Mouse (Mus musculus) thymus, adult 2 months (tissue): ENCODE measurements around the gene Ptov1.

Source experiments
- CTCF ChIP-seq: fragments of 200-500 bp; IDR thresholded peaks from 2 replicates; pipeline ENCODE4 v1.5.1; 2012; ENCODE audit warnings: mild to moderate bottlenecking, control low read depth, low read length, moderate library complexity, borderline replicate concordance; ENCODE audit not compliant: control insufficient read depth, poor library complexity, insufficient read depth; ENCODE audit errors: extremely low read depth
- POLR2A ChIP-seq: fragments of 200-500 bp; IDR thresholded peaks from 2 replicates; pipeline ENCODE4 v1.6.1; 2012; ENCODE audit warnings: mild to moderate bottlenecking, low read length, control low read depth, moderate library complexity; ENCODE audit not compliant: control insufficient read depth, poor library complexity, insufficient read depth; ENCODE audit errors: extremely low read depth

DNA sequence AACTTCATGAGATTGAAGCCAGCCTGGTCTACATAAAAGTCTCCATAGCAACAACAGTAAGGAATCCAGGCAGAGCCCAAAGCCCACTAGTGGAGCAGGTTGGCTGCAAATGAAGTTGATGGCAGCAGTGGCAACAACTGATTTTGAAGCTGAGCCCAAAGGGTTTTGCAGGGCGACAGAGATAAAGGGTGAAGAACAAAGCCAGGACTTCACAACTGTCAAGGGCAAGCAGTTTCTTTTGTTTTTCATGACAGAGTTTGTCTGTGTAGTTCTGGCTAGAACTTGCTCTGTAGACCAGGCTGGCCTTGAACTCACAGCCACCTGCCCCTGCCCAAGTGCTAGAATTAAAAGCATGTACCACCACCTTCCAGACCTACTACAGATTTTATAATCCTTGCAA is 1.6 kb upstream of the Ptov1 start:
- TF ChIP-seq CTCF (no peak), POLR2A (no peak)
